Mouse (Mus musculus) hindbrain, embryonic 12.5 days (tissue): Measurements from ENCODE around the gene Serpina5. TPM values are rescaled to one million over a fixed set of nuclear protein-coding genes. Genes with fewer than 3 reads are reported as not detected.
"Not testable (repeated sequence)": the region's sequence is repeated elsewhere in the genome, so short reads cannot be mapped to it uniquely, and the experiment has no call there.

Experiments
- ATAC-seq: fragments of 200-750 bp; cut with Nextera tagmentation; 2 replicates; pipeline ENCODE4 v1.8.0; 2017; ENCODE audit warnings: moderate TSS enrichment; ENCODE audit not compliant: low FRiP score
- H3K27ac ChIP-seq: fragments of 300-500 bp; sonication (generic); 2 replicates; pipeline ENCODE4 v1.5.1; 2016; ENCODE audit warnings: mild to moderate bottlenecking
- H3K27me3 ChIP-seq: fragments of 300-500 bp; sonication (generic); 2 replicates; pipeline ENCODE4 v1.6.1; 2016; ENCODE audit warnings: mild to moderate bottlenecking
- H3K36me3 ChIP-seq: fragments of 300-500 bp; sonication (generic); 2 replicates; pipeline ENCODE4 v1.6.1; 2016; ENCODE audit warnings: mild to moderate bottlenecking
- H3K4me1 ChIP-seq: fragments of 300-500 bp; sonication (generic); 2 replicates; pipeline ENCODE4 v1.6.1; 2016
- H3K4me2 ChIP-seq: fragments of 300-500 bp; sonication (generic); replicated peaks from 2 replicates; pipeline ENCODE4 v1.6.1; 2016; ENCODE audit warnings: mild to moderate bottlenecking
- H3K4me3 ChIP-seq: fragments of 300-500 bp; sonication (generic); 2 replicates; pipeline ENCODE4 v1.5.1; 2016; ENCODE audit warnings: mild to moderate bottlenecking
- H3K9ac ChIP-seq: fragments of 300-500 bp; sonication (generic); 2 replicates; pipeline ENCODE4 v1.6.1; 2016; ENCODE audit warnings: mild to moderate bottlenecking, moderate library complexity
- H3K9me3 ChIP-seq: fragments of 300-500 bp; sonication (generic); replicated peaks from 2 replicates; pipeline ENCODE4 v1.6.1; 2016; ENCODE audit warnings: mild to moderate bottlenecking
- WGBS: fragments of 180-500 bp; shearing (Covaris S2); methylation state at CpG from one replicate; pipeline ENCODE4 v1.1.7; 2016; 5-methylcytosine and 5-hydroxymethylcytosine counted together
- polyA plus RNA-seq: library from polyadenylated mRNA; unstranded; fragments of >200 nt; fragmentation: Nextera tagmentation; extraction: Ambion mirVana; gene quantifications from 2 replicates; pipeline ENCODE4 v1.2.1, GENCODE M21; 2016

Gene Serpina5
- polyA plus RNA-seq, 1 experiment from 2014 or later, result not detected

GRCm38 (mm10) chr12:104072286-104072685, 28.6 kb upstream of the Serpina5 start:
- no peak overlapping the region for H3K4me3 ChIP-seq
- H3K9me3 ChIP-seq, result no peaks in the 10 kb centered on the region
- no peak overlapping the region for H3K9ac ChIP-seq
- no peaks in the 10 kb centered on the region for H3K4me1 ChIP-seq
- no peaks in the 10 kb centered on the region for H3K36me3 ChIP-seq
- no peak overlapping the region for H3K4me2 ChIP-seq
- ATAC-seq, result no peak
- no peak overlapping the region for H3K27ac ChIP-seq
- 62% methylated on average over 5 of the region's 5 CpGs for WGBS
- H3K27me3 ChIP-seq, result no peaks in the 10 kb centered on the region

DNA sequence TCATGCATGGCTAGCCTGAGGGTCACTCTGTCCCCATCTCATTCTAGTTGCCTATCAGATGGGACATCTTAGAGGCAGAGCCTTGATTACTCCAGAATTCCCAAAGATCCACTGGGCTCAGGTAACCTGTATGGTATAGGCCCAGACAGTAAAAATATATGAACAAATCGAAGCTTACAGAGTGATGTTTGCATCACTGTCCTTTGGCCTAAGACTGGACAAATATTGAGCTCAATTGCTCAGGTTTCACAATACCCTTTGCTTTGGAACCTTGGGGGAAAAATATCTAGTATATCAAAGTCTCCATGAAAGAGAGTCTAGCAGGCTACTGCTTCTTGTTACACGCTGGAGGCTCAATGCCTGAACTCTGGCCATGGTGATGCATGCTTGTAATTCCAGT, 10.8 kb upstream of the Serpina5 start:
- WGBS, result 72% methylated on average over 2 of the region's 2 CpGs
- ATAC-seq, result no peak
- H3K27me3 ChIP-seq, result no peaks in the 10 kb centered on the region
- no peaks in the 10 kb centered on the region for H3K4me1 ChIP-seq
- H3K36me3 ChIP-seq, result no peaks in the 10 kb centered on the region
- no peak overlapping the region for H3K4me3 ChIP-seq
- H3K9me3 ChIP-seq, result no peaks in the 10 kb centered on the region
- no peak overlapping the region for H3K9ac ChIP-seq
- no peak overlapping the region for H3K4me2 ChIP-seq
- H3K27ac ChIP-seq, result no peak overlapping the region

GRCm38 (mm10) chr12:104091303-104091702, 9.6 kb upstream of the Serpina5 start:
- H3K4me1 ChIP-seq, result no peaks in the 10 kb centered on the region
- 87% methylated on average over 1 of the region's 1 CpGs for WGBS
- H3K9me3 ChIP-seq, result no peaks in the 10 kb centered on the region
- no peaks in the 10 kb centered on the region for H3K27me3 ChIP-seq
- H3K27ac ChIP-seq, result no peak overlapping the region
- no peak overlapping the region for H3K4me3 ChIP-seq
- no peaks in the 10 kb centered on the region for H3K36me3 ChIP-seq
- ATAC-seq, result no peak
- no peak overlapping the region for H3K4me2 ChIP-seq
- H3K9ac ChIP-seq, result no peak overlapping the region

DNA sequence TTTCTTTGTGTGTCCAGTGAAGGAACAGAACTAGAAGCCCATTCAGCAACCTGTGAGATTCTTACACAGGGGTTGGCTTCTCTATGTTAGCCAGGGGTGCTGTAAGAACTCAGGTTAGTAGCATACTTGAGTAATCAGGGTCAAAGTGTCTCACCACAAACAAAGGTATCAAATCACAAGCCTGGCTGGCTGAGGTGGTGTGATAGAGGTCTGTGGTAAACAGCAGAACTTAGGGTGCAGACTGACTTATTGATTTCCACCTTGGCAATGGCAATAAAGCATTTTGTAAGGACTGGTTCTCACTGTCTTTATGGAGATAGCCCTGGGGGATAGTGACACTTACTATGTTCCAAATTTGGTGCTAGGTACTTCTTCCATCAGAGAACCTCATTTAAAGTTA, 4.9 kb downstream of the Serpina5 start:
- H3K9ac ChIP-seq, result no peak overlapping the region
- ATAC-seq, result no peak
- no peaks in the 10 kb centered on the region for H3K27me3 ChIP-seq
- H3K27ac ChIP-seq, result no peak overlapping the region
- no peaks in the 10 kb centered on the region for H3K9me3 ChIP-seq
- H3K4me2 ChIP-seq, result no peak overlapping the region
- H3K4me1 ChIP-seq, result no peaks in the 10 kb centered on the region
- H3K4me3 ChIP-seq, result no peak overlapping the region
- H3K36me3 ChIP-seq, result no peaks in the 10 kb centered on the region

- Histone ChIP-seq H3K27ac (no peak overlapping the region), H3K27me3 (no peaks in the 10 kb centered on the region), H3K9ac (no peak overlapping the region), H3K36me3 (no peaks in the 10 kb centered on the region), H3K4me3 (no peak overlapping the region), H3K9me3 (no peaks in the 10 kb centered on the region), H3K4me1 (no peaks in the 10 kb centered on the region), H3K4me2 (no peak overlapping the region)
- no peak for ATAC-seq
Observed at GRCm38 (mm10) chr12:104106919-104107318, 6.0 kb downstream of the Serpina5 start.

GRCm38 (mm10) chr12:104108507-104108906, 7.6 kb downstream of the Serpina5 start:
- no peaks in the 10 kb centered on the region for H3K27me3 ChIP-seq
- no peak overlapping the region for H3K27ac ChIP-seq
- ATAC-seq, result no peak
- no peaks in the 10 kb centered on the region for H3K4me1 ChIP-seq
- 78% methylated on average over 2 of the region's 2 CpGs for WGBS
- H3K36me3 ChIP-seq, result no peaks in the 10 kb centered on the region
- H3K9ac ChIP-seq, result no peak overlapping the region
- no peaks in the 10 kb centered on the region for H3K9me3 ChIP-seq
- no peak overlapping the region for H3K4me3 ChIP-seq
- no peak overlapping the region for H3K4me2 ChIP-seq

DNA sequence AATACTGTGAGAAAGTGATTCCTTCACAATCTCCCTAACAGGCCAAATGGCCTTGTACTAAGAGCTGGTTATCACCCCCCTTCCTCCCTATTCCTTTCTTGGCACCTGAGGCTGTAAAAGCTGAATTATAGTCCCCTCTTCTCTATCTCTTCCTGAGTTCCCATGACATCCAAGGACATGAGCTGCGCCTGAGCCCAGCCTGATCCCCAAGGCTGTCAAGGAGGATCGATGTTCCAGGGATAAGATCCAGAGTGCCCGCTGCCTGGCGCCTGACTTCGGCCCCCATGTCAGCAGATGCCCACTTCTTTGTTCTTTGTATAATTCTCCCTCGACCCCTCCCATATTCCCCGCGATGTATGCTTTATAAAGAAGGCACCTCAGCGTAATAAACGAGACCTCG, 11.4 kb downstream of the Serpina5 start, which contains the start of gene Serpina3a:
TSS of gene Serpina3a (plus strand) at position 392 of the 400 bp plus-strand sequence.
- not testable (repeated sequence) for H3K4me1 ChIP-seq, H3K36me3 ChIP-seq, H3K9ac ChIP-seq, ATAC-seq, H3K4me3 ChIP-seq, H3K4me2 ChIP-seq, H3K27me3 ChIP-seq, H3K9me3 ChIP-seq, H3K27ac ChIP-seq
- 88% methylated on average over 11 of the region's 11 CpGs for WGBS

GRCm38 (mm10) chr12:104114921-104115579, 14.1 kb downstream of the Serpina5 start:
- Histone ChIP-seq H3K4me1 (no peaks in the 10 kb centered on the region), H3K27ac (no peak overlapping the region), H3K9ac (no peak overlapping the region), H3K27me3 (no peaks in the 10 kb centered on the region), H3K4me2 (no peak overlapping the region), H3K9me3 (no peaks in the 10 kb centered on the region), H3K4me3 (no peak overlapping the region), H3K36me3 (no peaks in the 10 kb centered on the region)
- 75% methylated on average over 3 of the region's 3 CpGs for WGBS
- ATAC-seq, result no peak

DNA sequence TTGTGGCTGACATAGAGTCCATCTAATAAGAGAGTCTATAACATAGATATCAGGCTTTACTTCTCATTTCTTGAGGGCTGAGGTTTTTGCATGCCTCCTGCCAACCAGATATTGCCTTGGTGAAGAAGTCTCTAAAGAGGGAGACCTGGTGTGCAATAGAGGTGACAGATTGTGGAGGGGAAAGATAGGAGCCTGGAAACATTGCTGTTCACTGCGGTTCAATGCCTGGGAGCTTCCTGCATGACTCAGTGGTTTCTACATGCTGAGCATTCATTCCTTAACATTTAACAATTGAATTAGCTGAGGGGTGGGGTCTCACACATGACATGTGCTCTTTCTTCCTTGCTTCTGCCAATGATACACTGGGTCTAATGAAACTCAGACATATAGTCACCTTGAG, 22.2 kb downstream of the Serpina5 start:
- H3K4me2 ChIP-seq, result no peak overlapping the region
- no peak for ATAC-seq
- no peak overlapping the region for H3K4me3 ChIP-seq
- no peaks in the 10 kb centered on the region for H3K27me3 ChIP-seq
- no peak overlapping the region for H3K27ac ChIP-seq
- no peak overlapping the region for H3K9ac ChIP-seq
- no peaks in the 10 kb centered on the region for H3K9me3 ChIP-seq
- WGBS, result 90% methylated on average over 1 of the region's 1 CpGs
- no peaks in the 10 kb centered on the region for H3K36me3 ChIP-seq
- no peaks in the 10 kb centered on the region for H3K4me1 ChIP-seq

- Histone ChIP-seq H3K4me3 (no peak overlapping the region), H3K9me3 (no peaks in the 10 kb centered on the region), H3K27me3 (no peaks in the 10 kb centered on the region), H3K36me3 (no peaks in the 10 kb centered on the region), H3K27ac (no peak overlapping the region), H3K9ac (no peak overlapping the region), H3K4me2 (no peak overlapping the region), H3K4me1 (no peaks in the 10 kb centered on the region)
- 86% methylated on average over 2 of the region's 2 CpGs for WGBS
- ATAC-seq, result no peak
Observed at GRCm38 (mm10) chr12:104123996-104124395, 23.1 kb downstream of the Serpina5 start.

DNA sequence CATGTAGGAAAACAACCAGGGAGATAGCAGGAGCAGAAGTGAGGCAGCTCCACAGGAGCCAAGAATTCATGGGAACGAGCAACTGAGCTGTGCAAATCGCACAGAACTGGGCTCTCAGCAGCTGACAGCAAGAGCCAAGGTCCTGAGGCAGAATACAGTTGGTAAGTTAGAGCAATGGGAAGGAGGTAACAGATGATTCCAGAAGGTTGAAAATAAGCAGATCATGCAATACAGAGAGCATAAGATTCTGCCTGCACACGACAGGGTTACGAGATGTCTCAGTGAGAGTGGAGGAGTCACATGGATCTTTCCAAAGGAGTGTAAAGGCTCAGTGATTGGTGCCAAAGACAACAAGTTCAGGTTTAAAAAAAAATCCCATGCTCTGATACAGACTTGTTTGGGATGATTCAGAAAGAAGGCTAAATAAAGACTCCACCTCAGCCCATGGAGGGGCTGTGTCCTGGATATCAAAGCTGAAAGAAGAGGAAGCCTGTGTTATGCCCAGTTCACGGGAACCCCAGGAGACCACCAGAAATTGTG, 24.2 kb downstream of the Serpina5 start:
- H3K36me3 ChIP-seq, result no peaks in the 10 kb centered on the region
- 82% methylated on average over 5 of the region's 5 CpGs for WGBS
- no peaks in the 10 kb centered on the region for H3K27me3 ChIP-seq
- ATAC-seq, result no peak
- H3K4me2 ChIP-seq, result no peak overlapping the region
- no peak overlapping the region for H3K4me3 ChIP-seq
- H3K9me3 ChIP-seq, result no peaks in the 10 kb centered on the region
- H3K9ac ChIP-seq, result no peak overlapping the region
- no peaks in the 10 kb centered on the region for H3K4me1 ChIP-seq
- no peak overlapping the region for H3K27ac ChIP-seq

GRCm38 (mm10) chr12:104127696-104128095, 26.8 kb downstream of the Serpina5 start, which contains the start of gene Serpina3b:
TSS of gene Serpina3b (plus strand) at chr12:104127996.
- H3K4me1 ChIP-seq, result no peaks in the 10 kb centered on the region
- no peaks in the 10 kb centered on the region for H3K27me3 ChIP-seq
- H3K9me3 ChIP-seq, result no peaks in the 10 kb centered on the region
- no peak for ATAC-seq
- WGBS, result 88% methylated on average over 5 of the region's 5 CpGs
- no peak within 1 kb of the TSS for H3K4me3 ChIP-seq
- no peak within 1 kb of the TSS for H3K4me2 ChIP-seq
- H3K9ac ChIP-seq, result no peak within 1 kb of the TSS
- H3K27ac ChIP-seq, result no peak within 1 kb of the TSS
- no peaks in the 10 kb centered on the region for H3K36me3 ChIP-seq

DNA sequence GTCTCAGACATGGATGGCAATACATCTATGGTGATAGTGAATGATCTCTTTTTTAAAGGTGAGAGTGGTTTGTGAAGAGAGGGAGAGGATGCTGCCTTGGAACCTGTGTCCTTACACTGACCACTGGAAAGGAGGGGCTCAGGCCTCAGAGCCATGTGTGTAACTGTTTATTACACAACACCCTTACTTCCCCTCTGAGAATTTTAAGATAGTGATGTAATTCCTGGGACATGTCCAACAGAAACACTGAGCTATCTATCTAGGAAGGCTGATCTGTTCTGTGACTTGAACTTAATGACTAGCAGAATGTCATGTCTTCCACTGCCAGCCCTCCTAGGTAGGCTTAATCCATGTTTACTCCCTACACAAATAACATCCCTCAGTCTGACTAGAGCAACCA, 30.1 kb downstream of the Serpina5 start:
- Histone ChIP-seq H3K4me2 (no peak overlapping the region), H3K4me3 (no peak overlapping the region), H3K9ac (no peak overlapping the region), H3K27ac (no peak overlapping the region), H3K4me1 (no peaks in the 10 kb centered on the region), H3K36me3 (no peaks in the 10 kb centered on the region), H3K9me3 (no peaks in the 10 kb centered on the region), H3K27me3 (no peaks in the 10 kb centered on the region)
- no peak for ATAC-seq
